Mouse (Mus musculus): ENCODE measurements at regions not wholly inside any gene's neighbourhood (a gene's known extent, or its start where the extent isn't known, plus 50 kb on each side); places are given as distances from the start of the nearest gene placed in this dataset.
A peak's percentile ranks its signal among the peaks of the same experiment; 100 is the strongest.

DNA sequence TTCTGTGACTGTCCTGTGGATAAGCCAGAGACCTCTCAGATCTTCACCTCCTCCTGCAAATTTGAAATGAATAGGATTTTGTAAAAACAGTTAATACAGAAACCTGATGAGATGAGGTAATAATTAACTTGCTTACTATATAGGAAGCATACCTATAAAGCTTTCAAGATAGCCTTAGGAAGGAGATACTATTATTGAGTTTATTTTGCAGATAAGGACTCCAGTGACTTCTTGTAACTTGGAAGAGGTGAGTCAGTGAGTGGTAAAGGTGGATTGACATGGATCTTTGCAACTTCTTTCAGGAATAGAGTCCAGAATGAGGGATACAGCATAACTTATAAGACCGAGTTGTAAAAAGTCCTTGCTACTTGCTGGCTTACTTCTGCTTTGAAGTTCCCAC, 315.7 kb upstream of the Slco3a1 start:
- Histone ChIP-seq H3K4me2 (replicated peaks; ENCODE audit: low read depth, low read length) (no peak overlapping the region), H3K9ac (replicated peaks; ENCODE audit: low read depth, low read length) (no peak overlapping the region), H3K27me3 (ENCODE audit: control insufficient read depth, insufficient read depth, low read length) (no peaks in the 10 kb centered on the region), H3K9me3 (ENCODE audit: control insufficient read depth, low read depth, low read length) (no peaks in the 10 kb centered on the region), H3K36me3 (ENCODE audit: control insufficient read depth, insufficient read depth, low read length) (no peaks in the 10 kb centered on the region), H3K4me1 (ENCODE audit: control insufficient read depth, insufficient read depth, low read length) (no peaks in the 10 kb centered on the region), H3K4me3 (ENCODE audit: low read depth, low read length) (no peak overlapping the region), H3K27ac (ENCODE audit: low read length) (no peak overlapping the region)
- no peak for ATAC-seq (ENCODE audit: insufficient number of reproducible peaks, insufficient read depth, low FRiP score, low read depth)
- 89% methylated on average over 1 of the region's 1 CpGs for WGBS

DNA sequence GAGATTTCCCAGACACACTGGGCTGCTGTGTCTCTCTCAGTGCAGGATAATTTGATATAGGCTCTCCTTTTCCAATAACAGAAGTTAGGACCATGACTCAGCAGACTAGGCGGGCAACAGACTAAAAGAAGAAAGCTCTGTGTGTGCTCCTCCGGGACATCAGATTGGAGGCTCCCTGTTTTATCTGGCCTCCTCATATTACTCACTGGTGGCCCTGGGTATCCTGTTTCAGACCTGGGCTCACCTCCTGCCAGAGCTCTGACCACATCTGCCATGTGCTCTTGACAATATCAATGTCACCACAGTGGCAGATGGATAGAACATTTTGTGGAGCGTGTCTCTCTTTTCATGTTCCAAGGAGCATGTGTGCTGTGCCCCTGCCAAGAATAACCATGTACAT, 308.1 kb upstream of the Slco3a1 start:
- H3K27me3 ChIP-seq (ENCODE audit: control insufficient read depth, insufficient read depth, low read length), result no peaks in the 10 kb centered on the region
- H3K4me3 ChIP-seq (ENCODE audit: low read depth, low read length), result no peak overlapping the region
- no peaks in the 10 kb centered on the region for H3K36me3 ChIP-seq (ENCODE audit: control insufficient read depth, insufficient read depth, low read length)
- H3K9ac ChIP-seq (replicated peaks; ENCODE audit: low read depth, low read length), result no peak overlapping the region
- no peaks in the 10 kb centered on the region for H3K4me1 ChIP-seq (ENCODE audit: control insufficient read depth, insufficient read depth, low read length)
- no peaks in the 10 kb centered on the region for H3K9me3 ChIP-seq (ENCODE audit: control insufficient read depth, low read depth, low read length)
- 38% methylated on average over 3 of the region's 3 CpGs for WGBS
- ATAC-seq (ENCODE audit: insufficient number of reproducible peaks, insufficient read depth, low FRiP score, low read depth), result peak; percentile 80; the same call in 1 of the 2 replicates
- H3K4me2 ChIP-seq (replicated peaks; ENCODE audit: low read depth, low read length), result no peak overlapping the region
- H3K27ac ChIP-seq (ENCODE audit: low read length), result no peak overlapping the region

DNA sequence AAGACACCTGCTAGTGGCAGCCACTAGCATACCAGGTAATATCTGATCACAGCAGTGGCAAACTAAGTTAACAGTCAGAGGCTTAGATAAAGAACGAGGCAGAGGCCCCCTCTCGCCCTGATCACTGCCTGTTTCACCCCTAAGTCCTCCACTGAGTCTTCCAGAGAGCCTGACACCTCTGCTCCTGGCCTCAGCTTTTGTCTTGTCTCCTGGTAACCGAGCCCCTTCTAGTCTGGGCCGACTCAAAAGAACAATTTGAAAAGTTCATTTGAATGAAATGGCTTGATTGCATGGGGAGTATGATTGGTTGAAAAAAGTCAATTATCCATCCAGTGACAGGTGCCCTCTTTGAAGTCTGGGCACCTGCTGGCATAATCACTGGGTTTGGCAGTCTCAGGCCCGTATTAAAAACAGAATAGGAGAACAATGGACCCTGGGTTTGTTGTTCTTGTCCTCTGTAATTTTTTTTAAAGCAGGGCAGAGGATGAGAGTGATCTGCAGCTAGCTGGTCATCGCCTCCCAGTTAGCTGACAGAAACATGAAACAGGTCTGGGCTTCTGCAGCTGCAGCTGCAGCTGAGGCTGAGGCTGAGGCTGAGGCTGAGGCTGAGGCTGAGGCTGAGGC, 289.8 kb upstream of the Slco3a1 start:
- Histone ChIP-seq H3K27me3 (ENCODE audit: control insufficient read depth, insufficient read depth, low read length) (no peaks in the 10 kb centered on the region), H3K9me3 (ENCODE audit: control insufficient read depth, low read depth, low read length) (no peaks in the 10 kb centered on the region), H3K4me2 (replicated peaks; ENCODE audit: low read depth, low read length) (no peak overlapping the region), H3K4me3 (ENCODE audit: low read depth, low read length) (no peak overlapping the region), H3K4me1 (ENCODE audit: control insufficient read depth, insufficient read depth, low read length) (no peaks in the 10 kb centered on the region), H3K27ac (ENCODE audit: low read length) (no peak overlapping the region), H3K9ac (replicated peaks; ENCODE audit: low read depth, low read length) (no peak overlapping the region), H3K36me3 (ENCODE audit: control insufficient read depth, insufficient read depth, low read length) (no peaks in the 10 kb centered on the region)
- no peak for ATAC-seq (ENCODE audit: insufficient number of reproducible peaks, insufficient read depth, low FRiP score, low read depth)
- WGBS, result 44% methylated on average over 6 of the region's 6 CpGs

DNA sequence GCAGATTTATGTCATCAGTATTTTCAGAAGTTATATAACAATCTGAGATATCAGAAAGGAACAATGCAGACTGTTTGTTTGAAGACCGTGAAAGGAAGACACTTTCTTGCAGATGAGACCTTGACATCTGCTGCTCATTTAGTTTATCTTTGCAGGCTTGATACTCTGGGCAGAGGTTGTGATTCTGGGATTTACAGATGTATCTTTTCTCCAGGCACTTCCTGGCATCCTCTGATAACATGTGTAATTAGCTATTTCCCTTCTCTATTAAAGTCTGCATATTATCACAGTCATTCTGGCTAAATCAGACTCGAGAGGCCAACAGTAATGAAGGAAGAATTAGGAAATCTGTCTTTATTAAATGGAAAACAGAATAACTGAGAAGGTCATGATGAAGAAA, 268.7 kb upstream of the Slco3a1 start:
- no peaks in the 10 kb centered on the region for H3K9me3 ChIP-seq (ENCODE audit: control insufficient read depth, low read depth, low read length)
- WGBS, result 60% methylated on average over 2 of the region's 2 CpGs
- H3K27me3 ChIP-seq (ENCODE audit: control insufficient read depth, insufficient read depth, low read length), result no peaks in the 10 kb centered on the region
- no peak for ATAC-seq (ENCODE audit: insufficient number of reproducible peaks, insufficient read depth, low FRiP score, low read depth)
- H3K36me3 ChIP-seq (ENCODE audit: control insufficient read depth, insufficient read depth, low read length), result no peaks in the 10 kb centered on the region
- H3K4me1 ChIP-seq (ENCODE audit: control insufficient read depth, insufficient read depth, low read length), result no peaks in the 10 kb centered on the region
- no peak overlapping the region for H3K9ac ChIP-seq (replicated peaks; ENCODE audit: low read depth, low read length)
- H3K27ac ChIP-seq (ENCODE audit: low read length), result no peak overlapping the region
- H3K4me2 ChIP-seq (replicated peaks; ENCODE audit: low read depth, low read length), result no peak overlapping the region
- H3K4me3 ChIP-seq (ENCODE audit: low read depth, low read length), result no peak overlapping the region

DNA sequence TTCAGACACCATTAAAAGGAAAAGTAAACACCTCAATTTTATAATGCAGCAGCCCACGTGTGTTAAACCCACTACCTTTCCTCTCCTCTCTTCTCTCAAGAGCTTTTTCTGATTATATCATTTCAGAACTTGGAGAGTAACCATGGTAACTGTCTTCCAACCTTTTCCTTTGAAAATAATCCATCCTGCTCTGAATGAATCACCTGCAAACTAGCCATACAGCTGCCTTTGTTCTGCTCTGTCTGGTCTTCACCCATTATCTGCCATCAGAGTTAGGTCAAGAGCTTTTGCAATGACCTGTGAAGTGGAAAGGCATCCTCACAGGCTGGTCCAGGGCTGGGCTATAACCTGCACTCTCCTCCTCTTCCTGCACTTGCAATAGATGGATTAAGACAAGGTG, 238.7 kb upstream of the Slco3a1 start:
- H3K4me1 ChIP-seq (ENCODE audit: control insufficient read depth, insufficient read depth, low read length), result no peaks in the 10 kb centered on the region
- 34% methylated on average over 1 of the region's 1 CpGs for WGBS
- H3K9ac ChIP-seq (replicated peaks; ENCODE audit: low read depth, low read length), result no peak overlapping the region
- ATAC-seq (ENCODE audit: insufficient number of reproducible peaks, insufficient read depth, low FRiP score, low read depth), result no peak
- no peak overlapping the region for H3K4me2 ChIP-seq (replicated peaks; ENCODE audit: low read depth, low read length)
- no peak overlapping the region for H3K27ac ChIP-seq (ENCODE audit: low read length)
- H3K27me3 ChIP-seq (ENCODE audit: control insufficient read depth, insufficient read depth, low read length), result no peaks in the 10 kb centered on the region
- no peaks in the 10 kb centered on the region for H3K9me3 ChIP-seq (ENCODE audit: control insufficient read depth, low read depth, low read length)
- no peaks in the 10 kb centered on the region for H3K36me3 ChIP-seq (ENCODE audit: control insufficient read depth, insufficient read depth, low read length)
- H3K4me3 ChIP-seq (ENCODE audit: low read depth, low read length), result no peak overlapping the region

DNA sequence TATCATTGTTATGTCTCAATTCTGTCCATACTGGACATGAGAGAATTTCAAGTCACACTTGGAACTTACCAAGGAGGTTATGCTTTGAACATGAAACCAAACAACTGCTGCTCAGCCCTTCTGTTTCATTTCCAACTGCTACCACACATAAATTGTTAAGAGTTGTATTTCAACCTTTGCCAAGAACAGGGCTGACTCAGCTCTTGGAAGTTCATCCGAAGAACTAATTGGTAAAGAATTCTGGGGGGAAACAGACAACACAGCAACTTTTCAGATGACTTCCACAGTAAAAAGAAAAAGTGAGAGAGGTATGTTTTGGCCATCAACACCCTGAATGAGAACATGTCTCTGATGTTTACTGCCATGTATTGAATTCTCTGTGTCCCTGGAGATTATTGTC, 234.1 kb upstream of the Slco3a1 start:
- WGBS, result 70% methylated on average over 1 of the region's 1 CpGs
- H3K27ac ChIP-seq (ENCODE audit: low read length), result no peak overlapping the region

DNA sequence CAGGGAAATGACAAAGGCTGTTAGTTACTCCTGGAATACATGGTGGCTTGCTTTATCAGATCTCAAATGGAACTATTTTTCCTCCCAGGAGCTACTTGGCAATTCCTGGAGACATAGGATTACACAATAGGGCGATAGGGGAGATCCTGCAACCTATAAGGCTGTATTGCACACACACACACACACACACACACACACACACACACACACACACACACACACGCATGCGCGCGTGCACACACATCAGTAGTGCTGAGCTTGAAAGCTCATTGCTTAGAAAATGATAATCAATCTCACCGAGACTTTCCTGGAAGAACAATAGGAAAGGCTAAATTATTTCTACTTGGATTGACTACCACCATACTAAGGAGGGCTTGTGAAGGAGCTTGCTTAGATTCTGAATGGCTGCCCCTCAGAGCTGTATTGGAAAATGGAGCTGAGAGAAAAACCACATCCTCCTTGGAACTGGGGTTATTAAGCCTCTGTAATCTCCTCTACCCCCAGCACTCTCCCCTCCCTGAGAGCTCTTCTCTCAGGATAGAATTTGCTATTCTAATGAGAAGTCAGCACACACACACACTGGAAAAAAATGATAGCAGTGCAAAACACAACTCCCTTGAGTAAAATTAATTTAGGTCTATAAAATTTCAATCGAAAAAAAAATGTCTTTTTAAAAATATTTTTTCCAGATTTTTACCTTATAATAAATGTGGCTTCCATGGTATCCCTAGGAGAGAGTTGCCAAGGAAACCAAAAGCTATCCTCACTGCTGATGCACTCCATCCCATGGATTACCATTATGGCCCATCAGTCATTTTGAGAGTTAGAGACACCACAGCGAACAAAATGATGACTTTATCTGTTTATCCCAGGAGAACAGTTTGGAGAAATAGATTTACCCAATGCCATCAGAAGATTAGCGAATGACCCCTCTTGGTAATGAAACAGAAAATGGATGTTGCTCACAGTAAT, 217.1 kb upstream of the Slco3a1 start:
- H3K9me3 ChIP-seq (ENCODE audit: control insufficient read depth, low read depth, low read length), result no peaks in the 10 kb centered on the region
- 87% methylated on average over 9 of the region's 9 CpGs for WGBS
- no peaks in the 10 kb centered on the region for H3K36me3 ChIP-seq (ENCODE audit: control insufficient read depth, insufficient read depth, low read length)
- no peak overlapping the region for H3K4me2 ChIP-seq (replicated peaks; ENCODE audit: low read depth, low read length)
- ATAC-seq (ENCODE audit: insufficient number of reproducible peaks, insufficient read depth, low FRiP score, low read depth), result no peak
- H3K4me3 ChIP-seq (ENCODE audit: low read depth, low read length), result no peak overlapping the region
- no peaks in the 10 kb centered on the region for H3K27me3 ChIP-seq (ENCODE audit: control insufficient read depth, insufficient read depth, low read length)
- no peak overlapping the region for H3K27ac ChIP-seq (ENCODE audit: low read length)
- no peaks in the 10 kb centered on the region for H3K4me1 ChIP-seq (ENCODE audit: control insufficient read depth, insufficient read depth, low read length)
- no peak overlapping the region for H3K9ac ChIP-seq (replicated peaks; ENCODE audit: low read depth, low read length)

More for the DNA sequence above, 234.1 kb upstream of the Slco3a1 start:
- no peak overlapping the region for H3K4me2 ChIP-seq (replicated peaks; ENCODE audit: low read depth, low read length)
- no peak for ATAC-seq (ENCODE audit: insufficient number of reproducible peaks, insufficient read depth, low FRiP score, low read depth)
- H3K36me3 ChIP-seq (ENCODE audit: control insufficient read depth, insufficient read depth, low read length), result no peaks in the 10 kb centered on the region
- H3K9me3 ChIP-seq (ENCODE audit: control insufficient read depth, low read depth, low read length), result no peaks in the 10 kb centered on the region
- H3K4me3 ChIP-seq (ENCODE audit: low read depth, low read length), result no peak overlapping the region
- H3K27me3 ChIP-seq (ENCODE audit: control insufficient read depth, insufficient read depth, low read length), result no peaks in the 10 kb centered on the region
- H3K4me1 ChIP-seq (ENCODE audit: control insufficient read depth, insufficient read depth, low read length), result no peaks in the 10 kb centered on the region
- H3K9ac ChIP-seq (replicated peaks; ENCODE audit: low read depth, low read length), result no peak overlapping the region

DNA sequence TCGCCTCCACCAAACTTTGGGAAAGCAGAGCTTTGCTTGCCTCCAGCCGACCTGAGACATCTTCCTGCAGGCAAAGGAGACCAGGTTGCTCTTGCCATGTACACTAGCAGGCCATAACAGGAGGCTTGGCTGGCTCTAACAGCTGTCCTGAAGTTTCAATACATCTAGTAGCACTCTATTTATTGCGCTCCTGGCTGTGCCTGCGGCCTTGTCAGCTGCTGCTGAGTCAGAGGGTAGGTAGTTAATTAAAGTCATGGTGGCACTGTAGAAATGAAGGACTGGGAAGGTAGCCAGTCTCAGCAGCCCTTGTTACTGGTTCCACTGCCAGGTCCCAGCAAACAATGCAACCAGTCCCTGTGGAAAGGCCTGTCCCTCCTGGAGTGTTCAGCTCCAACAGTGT, 212.0 kb upstream of the Slco3a1 start:
- WGBS, result 87% methylated on average over 4 of the region's 4 CpGs
- H3K36me3 ChIP-seq (ENCODE audit: control insufficient read depth, insufficient read depth, low read length), result no peaks in the 10 kb centered on the region
- no peaks in the 10 kb centered on the region for H3K9me3 ChIP-seq (ENCODE audit: control insufficient read depth, low read depth, low read length)
- H3K9ac ChIP-seq (replicated peaks; ENCODE audit: low read depth, low read length), result no peak overlapping the region
- no peak overlapping the region for H3K4me2 ChIP-seq (replicated peaks; ENCODE audit: low read depth, low read length)
- H3K27me3 ChIP-seq (ENCODE audit: control insufficient read depth, insufficient read depth, low read length), result no peaks in the 10 kb centered on the region
- no peaks in the 10 kb centered on the region for H3K4me1 ChIP-seq (ENCODE audit: control insufficient read depth, insufficient read depth, low read length)
- no peak overlapping the region for H3K4me3 ChIP-seq (ENCODE audit: low read depth, low read length)
- no peak overlapping the region for H3K27ac ChIP-seq (ENCODE audit: low read length)
- ATAC-seq (ENCODE audit: insufficient number of reproducible peaks, insufficient read depth, low FRiP score, low read depth), result no peak
